Mouse (Mus musculus) right cerebral cortex, postnatal 36 days (tissue): ENCODE measurements around the gene Eif4enif1.

Experiments
- DNase-seq, 2 experiments: peaks; one replicate each; pipeline ENCODE4 v3.0.0; 2022; ENCODE audit warnings: low spot score in 2 of 2, mixed read lengths in 1 of 2

Eif4enif1 gene

DNA sequence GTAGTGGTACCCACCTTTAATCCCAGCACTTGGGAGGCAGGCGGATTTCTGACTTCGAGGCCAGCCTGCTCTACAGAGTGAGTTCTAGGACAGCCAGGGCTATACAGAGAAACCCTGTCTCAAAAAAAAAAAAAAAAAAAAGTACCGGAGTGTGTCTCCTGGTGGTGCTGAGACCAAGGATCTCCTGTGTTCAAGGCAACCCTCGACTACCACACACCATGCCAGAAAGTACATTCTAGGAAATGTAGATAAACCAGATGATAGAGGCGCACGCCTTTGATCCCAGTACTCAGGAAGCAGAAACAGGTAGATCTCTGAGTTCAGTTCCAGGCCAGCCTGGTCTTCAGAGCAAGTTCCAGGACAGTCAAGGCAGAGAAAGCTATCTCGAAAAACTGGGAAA, 64.9 kb downstream of the Eif4enif1 start:
- no peak for DNase-seq

DNA sequence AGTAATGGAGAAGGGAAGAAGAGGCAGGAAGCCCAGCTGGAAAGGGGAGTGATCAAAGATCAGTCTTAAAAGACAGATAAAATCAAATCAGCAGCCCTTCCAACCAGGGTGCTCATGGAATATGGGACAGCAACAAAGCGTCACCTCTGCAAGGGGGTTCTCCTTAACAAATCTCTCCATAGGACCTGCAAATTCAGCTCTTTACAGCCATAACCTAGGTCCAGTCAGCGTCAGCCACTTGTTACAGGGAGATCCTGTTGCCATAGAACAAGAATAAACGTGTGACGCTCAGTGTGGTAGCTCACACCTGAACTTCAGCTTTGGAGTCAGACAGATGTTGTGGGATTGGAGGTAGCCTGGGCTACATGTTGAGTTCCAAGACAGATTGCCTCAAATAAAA, 67.0 kb downstream of the Eif4enif1 start:
- DNase-seq, result no peak

DNA sequence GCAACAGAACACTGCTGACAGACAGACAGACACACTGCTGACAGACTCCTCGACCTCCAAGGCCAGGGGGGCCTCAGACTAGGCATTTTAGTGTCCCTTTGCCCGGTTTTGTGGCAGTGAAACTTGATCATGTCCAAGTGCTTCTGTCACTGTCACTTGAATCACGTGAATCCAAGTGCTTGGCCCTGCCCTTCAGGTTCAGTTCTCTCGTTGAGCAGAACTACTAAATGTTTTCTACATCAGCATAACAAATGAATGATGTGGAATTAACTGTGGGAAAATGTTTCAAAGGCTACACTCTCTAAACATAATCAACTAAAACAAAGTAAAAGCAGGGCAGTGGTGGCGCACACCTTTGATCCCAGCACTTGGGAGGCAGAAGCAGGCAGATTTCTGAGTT, 76.2 kb downstream of the Eif4enif1 start:
- DNase-seq, result no peak

DNA sequence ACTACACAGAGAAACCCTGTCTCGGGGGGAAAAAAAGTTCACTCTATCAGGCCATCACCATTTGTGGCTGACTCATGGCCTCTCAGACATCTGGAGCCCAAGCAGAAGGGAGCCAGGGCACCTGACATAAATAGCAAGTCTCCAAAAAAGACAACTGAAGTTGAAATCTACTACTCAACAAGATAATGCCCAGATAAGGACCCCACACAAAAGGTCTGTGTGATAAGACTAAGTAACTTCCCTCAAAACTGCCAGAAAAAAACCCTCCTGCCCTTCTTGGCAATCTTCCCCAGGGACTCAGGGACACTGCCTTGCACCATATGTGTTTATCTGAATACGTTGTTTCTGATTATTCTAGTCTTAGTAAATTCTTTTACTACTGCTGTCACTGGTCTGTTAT, 77.5 kb downstream of the Eif4enif1 start:
- DNase-seq, result no peak

GRCm38 (mm10) chr11:3282887-3283286, 80.7 kb downstream of the Eif4enif1 start:
- no peak for DNase-seq

GRCm38 (mm10) chr11:3283645-3284044, 81.5 kb downstream of the Eif4enif1 start:
- DNase-seq, result no peak

DNA sequence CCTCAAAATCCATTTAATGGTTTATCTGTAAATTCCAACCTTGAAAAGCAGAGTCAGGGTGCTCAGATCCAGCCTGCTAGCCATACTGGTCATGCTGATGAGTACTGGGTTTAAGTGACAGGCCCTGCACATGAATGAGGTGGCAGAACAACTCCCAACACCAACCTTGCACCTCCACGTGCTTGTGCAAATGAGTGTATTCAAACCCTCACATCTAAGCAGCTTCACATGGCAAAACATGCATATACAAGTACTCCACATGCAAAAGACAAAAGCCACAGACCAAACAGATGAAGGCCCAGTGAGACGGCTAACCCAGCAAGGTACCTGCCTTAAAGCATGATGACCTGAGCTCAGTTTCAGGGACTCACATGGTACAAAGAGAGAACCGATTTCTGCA, 83.7 kb downstream of the Eif4enif1 start:
- DNase-seq, result no peak

DNA sequence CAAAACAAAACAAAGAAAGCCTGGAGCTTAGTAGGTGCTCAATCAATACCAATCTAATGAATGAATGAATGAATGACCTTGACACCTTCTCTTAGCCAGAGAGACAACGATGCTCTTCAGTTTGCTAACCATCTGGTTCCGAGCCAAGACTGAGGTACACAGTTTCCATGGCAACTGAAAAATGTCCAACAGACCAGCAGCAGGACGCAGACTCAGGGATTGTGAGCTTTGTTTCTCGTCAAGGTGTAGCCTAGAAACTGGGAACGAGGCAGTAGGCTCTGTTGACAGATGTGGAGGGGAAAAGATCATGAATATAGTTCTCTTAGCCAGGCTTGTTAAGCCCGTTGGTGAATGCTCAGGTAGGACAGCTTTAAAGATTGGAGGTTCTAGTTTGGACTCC, 84.9 kb downstream of the Eif4enif1 start:
- DNase-seq, result no peak

DNA sequence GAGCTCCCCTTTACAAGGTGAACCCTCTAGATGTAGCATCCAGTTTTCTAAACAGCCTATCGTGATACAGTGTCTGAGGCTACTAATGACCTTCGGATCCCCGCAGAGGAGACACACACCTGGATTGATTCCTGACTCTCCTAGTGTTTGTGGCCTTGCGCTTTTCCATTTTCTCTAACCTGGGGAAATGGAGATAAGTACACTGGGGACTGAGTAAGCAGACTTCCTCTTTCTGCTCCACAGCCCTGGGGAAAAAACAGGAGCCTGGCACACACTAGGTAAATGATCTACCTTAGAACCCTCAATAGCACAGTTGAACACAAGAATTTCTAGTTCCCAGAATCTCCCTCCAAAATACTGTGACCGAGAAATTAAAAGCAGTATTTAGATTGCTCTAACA, 85.7 kb downstream of the Eif4enif1 start:
- DNase-seq, result no peak

- peak; percentile 30 to 34 for DNase-seq
Observed at GRCm38 (mm10) chr11:3288521-3289301, 86.5 kb downstream of the Eif4enif1 start, which contains the start of gene Patz1. TSS of gene Patz1 (plus strand) at chr11:3288874.

DNA sequence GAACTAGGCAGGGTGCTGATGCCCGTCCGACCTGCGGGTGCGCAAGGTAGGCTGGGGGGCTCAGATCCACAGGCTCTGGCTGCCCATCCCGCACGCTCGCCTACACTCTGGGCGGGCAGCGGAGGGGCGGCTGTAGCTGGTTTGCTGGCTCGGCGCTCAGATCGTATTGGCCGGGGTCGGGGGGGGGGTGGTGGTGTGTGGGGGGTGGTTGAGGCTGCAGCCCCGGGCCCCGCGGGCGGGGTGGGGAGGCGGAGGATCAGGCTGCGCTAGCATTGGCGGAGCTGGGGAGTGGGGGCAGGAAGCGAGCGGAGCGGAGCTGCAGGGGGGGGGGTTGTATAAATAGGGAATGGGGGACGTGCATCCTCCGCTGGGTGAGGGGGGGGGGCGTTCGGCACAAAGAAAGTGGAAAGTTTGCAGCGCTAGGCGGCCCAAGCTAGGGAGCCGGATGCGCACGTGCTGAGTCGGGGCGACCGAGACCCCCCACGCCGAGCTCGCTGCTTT, 87.2 kb downstream of the Eif4enif1 start:
- peak; percentile 60 for DNase-seq

- peak; percentile 70 to 82 for DNase-seq
Observed at GRCm38 (mm10) chr11:3289803-3290639, 87.8 kb downstream of the Eif4enif1 start.

DNA sequence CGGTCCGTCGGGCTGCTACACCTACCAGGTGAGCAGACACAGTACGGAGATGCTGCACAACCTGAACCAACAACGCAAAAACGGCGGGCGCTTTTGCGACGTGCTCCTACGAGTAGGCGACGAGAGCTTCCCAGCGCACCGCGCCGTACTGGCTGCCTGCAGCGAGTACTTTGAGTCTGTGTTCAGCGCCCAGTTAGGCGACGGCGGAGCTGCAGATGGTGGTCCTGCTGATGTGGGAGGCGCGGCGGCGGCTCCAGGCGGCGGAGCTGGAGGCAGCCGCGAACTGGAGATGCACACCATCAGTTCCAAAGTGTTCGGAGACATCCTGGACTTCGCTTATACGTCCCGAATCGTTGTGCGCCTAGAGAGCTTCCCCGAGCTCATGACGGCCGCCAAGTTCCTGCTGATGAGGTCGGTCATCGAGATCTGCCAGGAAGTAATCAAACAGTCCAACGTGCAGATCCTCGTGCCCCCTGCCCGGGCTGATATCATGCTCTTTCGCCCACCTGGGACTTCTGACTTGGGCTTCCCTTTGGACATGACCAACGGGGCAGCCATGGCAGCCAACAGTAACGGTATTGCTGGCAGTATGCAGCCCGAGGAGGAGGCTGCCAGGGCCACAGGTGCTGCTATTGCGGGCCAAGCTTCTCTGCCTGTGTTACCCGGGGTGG, 88.6 kb downstream of the Eif4enif1 start:
- DNase-seq, result peak; percentile 57 to 67

DNA sequence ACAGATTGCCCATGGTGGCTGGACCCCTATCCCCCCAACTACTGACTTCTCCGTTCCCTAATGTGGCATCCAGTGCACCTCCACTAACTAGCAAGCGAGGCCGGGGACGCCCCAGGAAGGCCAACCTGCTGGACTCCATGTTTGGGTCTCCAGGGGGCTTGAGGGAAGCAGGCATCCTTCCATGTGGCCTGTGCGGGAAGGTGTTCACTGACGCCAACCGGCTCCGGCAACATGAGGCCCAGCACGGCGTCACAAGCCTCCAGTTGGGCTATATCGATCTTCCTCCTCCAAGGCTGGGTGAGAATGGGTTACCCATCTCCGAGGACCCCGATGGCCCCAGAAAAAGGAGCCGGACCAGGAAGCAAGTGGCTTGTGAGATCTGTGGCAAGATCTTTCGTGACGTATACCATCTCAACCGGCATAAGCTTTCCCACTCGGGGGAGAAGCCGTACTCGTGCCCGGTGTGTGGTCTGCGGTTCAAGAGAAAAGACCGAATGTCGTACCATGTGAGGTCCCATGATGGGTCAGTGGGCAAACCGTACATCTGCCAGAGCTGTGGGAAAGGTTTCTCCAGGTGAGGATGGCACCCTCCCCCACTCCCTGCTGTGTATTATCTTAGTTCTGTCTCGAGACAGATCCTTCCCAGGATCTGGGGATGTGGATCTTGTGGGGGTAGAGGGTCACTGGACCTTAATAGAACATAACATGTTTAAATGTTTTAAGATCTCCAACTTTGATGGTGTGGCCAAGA, 89.3 kb downstream of the Eif4enif1 start:
- DNase-seq, result no peak

GRCm38 (mm10) chr11:3292062-3292421, 89.8 kb downstream of the Eif4enif1 start:
- no peak for DNase-seq

DNA sequence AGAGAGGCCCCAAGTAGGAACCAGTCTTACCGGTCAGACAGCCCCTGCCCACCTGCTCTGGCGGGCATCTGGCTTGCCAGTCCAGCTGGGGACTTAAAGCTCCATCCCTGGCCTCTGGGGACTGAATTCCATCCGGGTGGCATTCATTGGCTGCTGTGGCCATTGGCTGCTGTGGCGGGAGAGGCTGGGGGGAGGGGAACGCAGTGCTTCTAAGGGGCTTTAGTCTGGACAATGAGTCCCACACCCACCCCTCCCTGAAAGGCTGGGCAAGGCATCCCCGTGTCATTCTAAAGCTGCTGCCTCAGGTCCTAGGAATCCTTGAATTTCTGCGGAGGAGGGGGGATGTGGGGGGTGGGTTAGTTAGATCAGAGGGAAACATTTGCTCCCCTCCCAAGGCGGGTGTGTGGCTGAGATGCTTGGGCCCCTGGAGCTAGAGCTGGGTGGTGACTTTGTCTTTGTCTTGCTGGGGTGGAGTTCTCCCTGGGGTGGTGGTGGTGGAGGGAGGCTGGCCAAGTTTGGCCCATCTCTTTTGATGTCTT, 90.6 kb downstream of the Eif4enif1 start:
- DNase-seq, result no peak

DNA sequence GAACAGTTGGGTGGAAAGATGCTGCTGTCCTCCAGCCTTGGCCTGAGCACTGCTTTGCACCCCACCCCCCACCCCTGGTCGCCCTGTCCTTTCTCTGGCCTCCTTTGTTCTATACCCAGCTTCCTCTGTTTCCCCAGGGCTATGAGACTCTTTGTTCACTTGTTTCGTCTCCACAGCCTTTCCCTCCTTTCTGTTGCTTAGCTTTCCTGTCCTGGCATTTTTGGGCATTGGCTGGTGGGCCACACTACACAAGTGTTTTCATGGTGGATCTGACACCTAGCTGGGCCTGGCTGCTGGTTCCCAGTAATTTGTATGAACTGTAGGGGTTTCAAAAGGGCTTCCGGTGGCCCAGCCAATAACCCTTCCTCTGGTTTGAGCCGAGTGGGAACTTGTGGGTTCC, 91.2 kb downstream of the Eif4enif1 start:
- DNase-seq, result no peak
